Mouse (Mus musculus) testis, adult 2 months (tissue): Measurements from ENCODE around the gene Gm20518.

ENCODE experiments used
- CTCF ChIP-seq: fragments of 200-500 bp; IDR thresholded peaks from 2 replicates; pipeline ENCODE4 v1.5.1; 2012; ENCODE audit warnings: low read depth, mild to moderate bottlenecking, inconsistent platforms, low read length, moderate library complexity; ENCODE audit not compliant: control insufficient read depth, insufficient read depth, insufficient replicate concordance
- POLR2A ChIP-seq: fragments of 200-500 bp; IDR thresholded peaks from 2 replicates; pipeline ENCODE4 v1.6.1; 2012; ENCODE audit warnings: low read depth, mild to moderate bottlenecking, inconsistent platforms, low read length, moderate library complexity; ENCODE audit not compliant: control insufficient read depth

DNA sequence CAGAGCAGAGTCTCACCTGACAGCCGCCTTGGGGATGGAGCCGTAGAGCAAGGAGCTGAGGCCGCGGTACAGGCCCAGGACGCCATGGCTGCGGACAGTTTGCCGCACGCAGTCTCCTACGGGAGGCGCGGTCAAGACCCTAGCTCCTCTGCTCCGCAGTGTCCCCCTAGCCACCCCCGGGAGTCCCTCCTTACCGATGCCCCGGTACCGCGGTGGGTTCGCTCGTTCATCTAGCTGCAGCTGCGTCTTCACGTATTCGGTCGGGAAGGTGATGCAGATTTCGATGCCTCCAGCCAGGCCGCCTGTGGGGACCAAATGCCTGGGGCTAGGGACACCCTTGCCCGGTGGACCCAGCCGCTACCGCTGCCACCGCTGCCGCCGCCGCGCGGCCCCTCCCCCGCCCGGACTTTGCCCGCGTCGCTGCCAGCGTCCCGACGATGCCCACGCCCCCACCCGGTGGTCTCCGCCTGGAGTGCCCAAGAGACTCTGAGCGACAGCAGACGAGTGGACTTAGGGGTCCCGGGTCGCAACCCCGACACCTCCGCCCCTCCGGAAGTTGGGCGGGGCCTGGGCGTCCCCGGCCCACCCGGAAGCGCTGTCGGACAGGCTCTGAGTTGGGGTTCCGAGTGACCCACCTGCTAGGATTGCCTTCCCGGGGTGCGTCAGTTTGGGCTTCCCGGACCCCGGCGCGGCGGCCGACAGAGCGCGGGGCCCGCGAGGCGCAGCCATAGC lies 36.0 kb upstream of the Gm20518 start:
- TF ChIP-seq POLR2A (no peak), CTCF (no peak)
